Mouse (Mus musculus): ENCODE measurements at regions not wholly inside any gene's neighbourhood (a gene's known extent, or its start where the extent isn't known, plus 50 kb on each side); places are given as distances from the start of the nearest gene placed in this dataset.

DNA sequence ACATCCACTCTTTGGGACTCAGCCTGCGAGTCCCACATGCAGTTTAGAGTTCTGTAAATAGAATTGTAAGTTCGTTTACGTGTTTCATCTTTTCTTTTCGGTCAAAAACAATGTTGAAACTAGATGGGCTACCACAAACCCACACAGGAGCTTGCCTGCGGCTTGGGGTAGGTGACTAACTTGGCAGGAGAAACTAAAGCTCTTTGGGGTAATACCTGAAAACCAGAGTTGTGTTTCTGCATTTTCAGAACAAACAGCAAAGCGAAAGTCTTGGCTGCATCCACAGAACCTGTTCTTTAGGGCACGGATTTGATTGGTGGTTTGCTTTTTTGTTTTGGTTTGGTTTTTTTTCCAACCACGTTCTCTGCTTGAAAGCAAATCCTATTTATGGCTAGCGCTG is 264.0 kb downstream of the Zfp704 start:
- H3K4me3 ChIP-seq, result peak overlapping the region; percentile 52; the same call in 1 of the 2 replicates

DNA sequence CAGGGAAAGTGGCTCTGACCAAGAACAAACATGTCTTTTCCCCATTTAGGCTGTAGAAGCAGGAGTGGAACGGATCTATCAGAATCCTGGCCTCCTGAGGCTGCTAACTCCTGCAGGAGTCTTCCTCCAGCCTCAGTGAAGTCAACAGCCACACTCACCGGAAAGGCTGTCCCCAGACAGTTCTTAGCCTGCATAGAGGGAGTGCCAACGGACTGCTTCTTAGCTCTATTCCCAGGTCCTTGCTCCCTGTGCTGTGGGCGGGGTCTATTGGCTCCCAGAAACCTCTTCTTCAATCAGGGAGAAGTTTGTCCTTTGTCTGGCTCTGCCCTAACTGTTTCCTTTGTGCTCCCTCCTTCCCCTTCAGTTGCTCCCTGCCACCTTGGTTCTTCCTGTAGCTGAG is 266.3 kb downstream of the Zfp704 start:
- Histone ChIP-seq H3K4me3 (no peak overlapping the region), H3K4me1 (replicated peaks) (peaks cover 44% of the 10 kb centered on the region), H3K36me3 (no peaks in the 10 kb centered on the region), H3K9ac (no peak overlapping the region), H3K9me3 (no peaks in the 10 kb centered on the region), H3K27me3 (peaks cover 13% of the 10 kb centered on the region), H3K27ac (replicated peaks) (no peak overlapping the region), H3K4me2 (no peak overlapping the region)
- WGBS, result 6% methylated on average over 4 of the region's 4 CpGs
- no peak for ATAC-seq (ENCODE audit: low read depth)

More for the DNA sequence above, 264.0 kb downstream of the Zfp704 start:
- Histone ChIP-seq H3K27me3 (peaks cover 20% of the 10 kb centered on the region), H3K4me1 (replicated peaks) (peaks cover 38% of the 10 kb centered on the region), H3K27ac (replicated peaks) (no peak overlapping the region), H3K9me3 (no peaks in the 10 kb centered on the region), H3K9ac (no peak overlapping the region), H3K36me3 (no peaks in the 10 kb centered on the region), H3K4me2 (peak overlapping the region; percentile 99)
- 23% methylated on average over 9 of the region's 9 CpGs for WGBS
- ATAC-seq (ENCODE audit: low read depth), result no peak

- Histone ChIP-seq H3K4me1 (replicated peaks) (peaks cover 37% of the 10 kb centered on the region), H3K4me2 (no peak overlapping the region), H3K27me3 (peaks cover 11% of the 10 kb centered on the region), H3K9me3 (no peaks in the 10 kb centered on the region), H3K4me3 (no peak overlapping the region), H3K27ac (replicated peaks) (no peak overlapping the region), H3K9ac (no peak overlapping the region), H3K36me3 (no peaks in the 10 kb centered on the region)
- 73% methylated on average over 3 of the region's 3 CpGs for WGBS
- ATAC-seq (ENCODE audit: low read depth), result no peak
Observed at GRCm38 (mm10) chr3:9342167-9342566, 267.7 kb downstream of the Zfp704 start.

DNA sequence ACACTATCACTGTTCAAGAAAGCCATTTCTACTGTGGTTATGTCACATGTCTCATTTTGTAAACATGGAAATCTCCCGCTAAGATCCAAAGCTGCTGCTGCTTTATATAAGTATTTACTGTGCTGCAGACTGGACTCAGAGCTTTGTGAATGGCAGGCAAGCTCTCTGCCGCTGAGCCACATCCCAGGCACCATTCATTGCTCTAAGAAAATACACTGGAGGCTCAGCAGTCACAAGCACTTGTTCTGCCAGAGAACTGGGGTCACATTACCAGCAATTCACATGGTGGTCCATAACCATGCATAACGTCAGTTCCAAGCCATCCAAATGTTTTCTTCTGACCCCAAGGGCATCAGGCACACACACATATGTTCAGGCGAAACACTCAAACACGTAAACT is 268.2 kb downstream of the Zfp704 start:
- no peak for ATAC-seq (ENCODE audit: low read depth)

GRCm38 (mm10) chr3:9341244-9341643 is 268.6 kb downstream of the Zfp704 start:
- ATAC-seq (ENCODE audit: low read depth), result peak; percentile 66; the same call in 1 of the 2 replicates
- peak overlapping the region; percentile 37; the same call in 1 of the 2 replicates for H3K4me3 ChIP-seq

More for the DNA sequence above, 268.2 kb downstream of the Zfp704 start:
- no peaks in the 10 kb centered on the region for H3K9me3 ChIP-seq
- H3K27ac ChIP-seq (replicated peaks), result peak overlapping the region; percentile 42; the same call in 1 of the 2 replicates
- H3K4me3 ChIP-seq, result no peak overlapping the region
- no peaks in the 10 kb centered on the region for H3K36me3 ChIP-seq
- H3K27me3 ChIP-seq, result peaks cover 11% of the 10 kb centered on the region
- H3K4me1 ChIP-seq (replicated peaks), result peaks cover 32% of the 10 kb centered on the region
- H3K4me2 ChIP-seq, result no peak overlapping the region
- WGBS, result 39% methylated on average over 5 of the region's 5 CpGs
- no peak overlapping the region for H3K9ac ChIP-seq

GRCm38 (mm10) chr3:9340788-9341187 is 269.1 kb downstream of the Zfp704 start:
- Histone ChIP-seq H3K9ac (peak overlapping the region; percentile 55), H3K9me3 (no peaks in the 10 kb centered on the region), H3K4me3 (peak overlapping the region; percentile 37), H3K27ac (replicated peaks) (no peak overlapping the region), H3K27me3 (peaks cover 11% of the 10 kb centered on the region), H3K4me2 (peak overlapping the region; percentile 68), H3K36me3 (no peaks in the 10 kb centered on the region), H3K4me1 (replicated peaks) (peaks cover 25% of the 10 kb centered on the region)
- 1% methylated on average over 15 of the region's 15 CpGs for WGBS
- peak; percentile 77 for ATAC-seq (ENCODE audit: low read depth)

More at GRCm38 (mm10) chr3:9341244-9341643, 268.6 kb downstream of the Zfp704 start:
- no peaks in the 10 kb centered on the region for H3K36me3 ChIP-seq
- peaks cover 28% of the 10 kb centered on the region for H3K4me1 ChIP-seq (replicated peaks)
- no peak overlapping the region for H3K9ac ChIP-seq
- no peaks in the 10 kb centered on the region for H3K9me3 ChIP-seq
- H3K4me2 ChIP-seq, result peak overlapping the region; percentile 68
- peaks cover 11% of the 10 kb centered on the region for H3K27me3 ChIP-seq
- H3K27ac ChIP-seq (replicated peaks), result peak overlapping the region; percentile 42; the same call in 1 of the 2 replicates
- 27% methylated on average over 4 of the region's 4 CpGs for WGBS

DNA sequence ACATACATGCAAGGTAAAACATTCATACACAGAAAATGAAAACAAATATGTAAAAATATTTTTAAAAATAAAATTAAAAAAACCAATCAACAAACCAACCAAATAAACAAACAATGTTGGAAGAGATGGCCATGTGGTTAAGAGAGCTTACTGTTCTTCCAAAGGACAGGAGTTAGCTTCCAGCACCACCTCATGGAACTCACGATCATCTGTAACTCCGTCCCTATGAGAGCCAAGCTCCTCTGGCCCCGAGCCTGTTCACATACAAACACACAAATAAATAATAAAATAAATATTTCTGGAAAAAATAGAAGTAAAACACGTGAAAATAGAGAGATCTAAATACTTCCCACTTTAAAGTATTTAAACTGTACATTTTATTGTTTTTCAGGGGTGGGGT is 269.5 kb downstream of the Zfp704 start:
- Histone ChIP-seq H3K27me3 (peaks cover 11% of the 10 kb centered on the region), H3K9ac (peak overlapping the region; percentile 55), H3K4me1 (replicated peaks) (peaks cover 28% of the 10 kb centered on the region), H3K9me3 (no peaks in the 10 kb centered on the region), H3K36me3 (no peaks in the 10 kb centered on the region), H3K4me3 (peak overlapping the region; percentile 37), H3K27ac (replicated peaks) (no peak overlapping the region), H3K4me2 (peak overlapping the region; percentile 68)
- WGBS, result 38% methylated on average over 4 of the region's 4 CpGs
- no peak for ATAC-seq (ENCODE audit: low read depth)

DNA sequence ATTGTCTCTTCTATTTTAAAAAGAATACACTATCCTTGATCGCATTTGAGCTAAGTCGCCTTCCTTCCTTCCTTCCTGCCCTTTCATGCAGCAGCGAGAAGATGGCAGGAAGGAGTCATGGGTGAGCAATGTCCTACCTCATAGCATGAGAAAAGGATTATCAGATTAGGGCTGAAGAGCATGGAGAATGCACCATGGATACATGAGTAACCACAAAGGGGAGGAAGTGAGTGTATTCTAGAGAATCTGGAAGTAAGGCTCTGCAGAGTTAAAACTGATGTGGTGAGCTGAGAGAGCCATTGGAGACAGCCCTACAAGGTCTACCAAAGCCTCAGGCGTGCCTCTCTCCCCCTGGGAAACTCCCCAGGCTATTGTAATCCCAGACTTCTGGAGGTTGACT is 270.2 kb downstream of the Zfp704 start:
- H3K27ac ChIP-seq (replicated peaks), result no peak overlapping the region
- 85% methylated on average over 4 of the region's 4 CpGs for WGBS
- no peak overlapping the region for H3K4me3 ChIP-seq
- H3K4me2 ChIP-seq, result no peak overlapping the region
- peaks cover 7% of the 10 kb centered on the region for H3K27me3 ChIP-seq
- no peak for ATAC-seq (ENCODE audit: low read depth)
- H3K9ac ChIP-seq, result no peak overlapping the region
- H3K4me1 ChIP-seq (replicated peaks), result peaks cover 33% of the 10 kb centered on the region
- no peaks in the 10 kb centered on the region for H3K9me3 ChIP-seq
- H3K36me3 ChIP-seq, result no peaks in the 10 kb centered on the region

- Histone ChIP-seq H3K36me3 (no peaks in the 10 kb centered on the region), H3K27me3 (peaks cover 7% of the 10 kb centered on the region), H3K9me3 (no peaks in the 10 kb centered on the region), H3K4me2 (no peak overlapping the region), H3K27ac (replicated peaks) (no peak overlapping the region), H3K4me1 (replicated peaks) (peaks cover 22% of the 10 kb centered on the region), H3K4me3 (no peak overlapping the region), H3K9ac (no peak overlapping the region)
- ATAC-seq (ENCODE audit: low read depth), result no peak
- 39% methylated on average over 4 of the region's 4 CpGs for WGBS
Observed at GRCm38 (mm10) chr3:9335580-9335979, 274.3 kb downstream of the Zfp704 start.

Data from neural tube, embryonic 13.5 days (tissue).